Mouse (Mus musculus): Measurements from ENCODE around the gene Olfr521. TPM values are rescaled to one million over a fixed set of nuclear protein-coding genes. Genes with fewer than 3 reads are reported as not detected.

Olfr521 gene
- polyA plus RNA-seq, 1 experiment, result not detected

DNA sequence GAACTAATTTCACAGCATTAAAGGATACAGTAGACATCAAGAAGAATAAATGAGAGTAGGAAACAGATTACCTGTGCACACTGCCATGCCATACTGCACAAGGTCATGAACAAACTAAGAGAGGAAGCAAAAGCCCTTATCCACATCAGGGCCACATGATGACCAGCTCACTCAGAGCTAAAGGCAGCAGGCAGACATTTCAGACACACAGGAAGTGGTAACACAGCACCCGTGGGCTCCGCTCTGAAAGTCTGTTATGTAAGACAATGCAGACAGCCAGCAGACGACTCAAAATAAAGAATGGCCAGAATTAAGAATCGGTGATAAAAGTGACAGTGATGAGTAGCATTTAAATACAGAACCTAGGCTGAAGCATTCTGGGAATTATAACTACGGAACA is 18.1 kb downstream of the Olfr521 start:
- Histone ChIP-seq H3K27me3 (ENCODE audit: control insufficient read depth, insufficient read depth, insufficient read length) (no peaks in the 10 kb centered on the region), H3K4me3 (ENCODE audit: insufficient read depth, poor library complexity, severe bottlenecking) (no peak overlapping the region), H3K79me3 (ENCODE audit: low read depth) (no peaks in the 10 kb centered on the region), H3K36me3 (ENCODE audit: control insufficient read depth, insufficient read depth) (no peaks in the 10 kb centered on the region), H3ac (ENCODE audit: control insufficient read depth, insufficient read length, low read depth) (no peak overlapping the region), H3K79me2 (ENCODE audit: control insufficient read depth, insufficient read depth) (no peaks in the 10 kb centered on the region)
- TF ChIP-seq MYOD1 (IDR thresholded peaks at IDR 0.05; ENCODE audit: control insufficient read depth, insufficient read length, low read depth), result no peak
- TF ChIP-seq FOSL1 (IDR thresholded peaks at IDR 0.05; ENCODE audit: insufficient read depth, low read length, poor library complexity, severe bottlenecking), result no peak
- TF ChIP-seq CTCF (IDR thresholded peaks at IDR 0.05; ENCODE audit: control insufficient read depth, insufficient read depth, insufficient read length), result no peak
- no peak for TF ChIP-seq MYOG (IDR thresholded peaks at IDR 0.05; ENCODE audit: control insufficient read depth, extremely low read depth, insufficient read length)
- no peak for TF ChIP-seq CEBPB (IDR thresholded peaks at IDR 0.05; ENCODE audit: low read depth)
- no peak for TF ChIP-seq MAX (IDR thresholded peaks at IDR 0.05)
- TF ChIP-seq USF1 (IDR thresholded peaks at IDR 0.05; ENCODE audit: low read depth), result no peak

DNA sequence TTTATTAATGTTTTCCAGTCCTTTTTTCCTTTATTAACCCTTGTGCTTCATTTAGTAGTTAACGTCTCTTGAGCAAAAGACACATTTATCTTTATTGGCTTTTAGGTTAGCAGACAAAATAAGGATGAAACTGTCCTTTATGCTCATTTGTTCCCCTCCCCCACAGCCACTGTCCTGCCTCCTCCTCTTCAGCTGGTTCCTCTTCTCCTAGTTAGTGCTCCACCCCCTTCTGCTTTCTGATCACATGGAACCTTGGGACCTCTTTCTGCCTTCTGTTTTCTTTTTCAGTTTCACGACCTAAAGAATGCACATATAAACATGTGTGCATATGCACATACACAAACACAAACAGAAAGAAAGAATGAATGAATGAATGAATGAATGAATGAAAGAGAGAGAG is 18.6 kb downstream of the Olfr521 start:
- no peaks in the 10 kb centered on the region for H3K27me3 ChIP-seq (ENCODE audit: control insufficient read depth, insufficient read depth, insufficient read length)
- H3ac ChIP-seq (ENCODE audit: control insufficient read depth, insufficient read length, low read depth), result no peak overlapping the region
- no peaks in the 10 kb centered on the region for H3K79me3 ChIP-seq (ENCODE audit: low read depth)
- TF ChIP-seq MYOG (IDR thresholded peaks at IDR 0.05; ENCODE audit: control insufficient read depth, extremely low read depth, insufficient read length) (no peak), USF1 (IDR thresholded peaks at IDR 0.05; ENCODE audit: low read depth) (no peak), CEBPB (IDR thresholded peaks at IDR 0.05; ENCODE audit: low read depth) (no peak), CTCF (IDR thresholded peaks at IDR 0.05; ENCODE audit: control insufficient read depth, insufficient read depth, insufficient read length) (no peak), MYOD1 (IDR thresholded peaks at IDR 0.05; ENCODE audit: control insufficient read depth, insufficient read length, low read depth) (no peak), FOSL1 (IDR thresholded peaks at IDR 0.05; ENCODE audit: insufficient read depth, low read length, poor library complexity, severe bottlenecking) (no peak), MAX (IDR thresholded peaks at IDR 0.05) (no peak)
- no peaks in the 10 kb centered on the region for H3K79me2 ChIP-seq (ENCODE audit: control insufficient read depth, insufficient read depth)
- H3K4me3 ChIP-seq (ENCODE audit: insufficient read depth, poor library complexity, severe bottlenecking), result no peak overlapping the region
- no peaks in the 10 kb centered on the region for H3K36me3 ChIP-seq (ENCODE audit: control insufficient read depth, insufficient read depth)

DNA sequence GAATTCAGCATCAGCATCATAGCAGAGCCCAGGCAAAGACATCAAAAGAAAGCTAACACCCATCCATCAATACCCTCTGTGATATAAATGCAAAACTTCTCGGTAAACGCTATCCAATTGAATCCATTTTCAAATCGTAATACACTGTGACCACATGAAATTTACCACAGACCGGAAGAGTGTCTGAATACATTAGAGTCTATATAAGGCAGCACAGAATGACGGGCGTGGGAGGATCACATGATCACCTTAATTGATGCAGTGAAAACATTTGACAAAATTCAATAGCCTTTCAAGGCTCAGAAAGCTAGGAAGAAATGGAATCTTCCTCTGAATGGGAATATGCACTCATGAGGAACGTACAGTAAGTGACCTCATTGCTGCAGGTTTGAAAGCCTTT is 20.1 kb downstream of the Olfr521 start:
- Histone ChIP-seq H3K36me3 (ENCODE audit: control insufficient read depth, insufficient read depth) (no peaks in the 10 kb centered on the region), H3K79me3 (ENCODE audit: low read depth) (no peaks in the 10 kb centered on the region), H3K79me2 (ENCODE audit: control insufficient read depth, insufficient read depth) (no peaks in the 10 kb centered on the region), H3K27me3 (ENCODE audit: control insufficient read depth, insufficient read depth, insufficient read length) (no peaks in the 10 kb centered on the region), H3K4me3 (ENCODE audit: insufficient read depth, poor library complexity, severe bottlenecking) (no peak overlapping the region), H3ac (ENCODE audit: control insufficient read depth, insufficient read length, low read depth) (no peak overlapping the region)
- TF ChIP-seq MYOG (IDR thresholded peaks at IDR 0.05; ENCODE audit: control insufficient read depth, extremely low read depth, insufficient read length) (no peak), FOSL1 (IDR thresholded peaks at IDR 0.05; ENCODE audit: insufficient read depth, low read length, poor library complexity, severe bottlenecking) (no peak), MYOD1 (IDR thresholded peaks at IDR 0.05; ENCODE audit: control insufficient read depth, insufficient read length, low read depth) (no peak), USF1 (IDR thresholded peaks at IDR 0.05; ENCODE audit: low read depth) (no peak), CTCF (IDR thresholded peaks at IDR 0.05; ENCODE audit: control insufficient read depth, insufficient read depth, insufficient read length) (no peak), MAX (IDR thresholded peaks at IDR 0.05) (no peak), CEBPB (IDR thresholded peaks at IDR 0.05; ENCODE audit: low read depth) (no peak)

DNA sequence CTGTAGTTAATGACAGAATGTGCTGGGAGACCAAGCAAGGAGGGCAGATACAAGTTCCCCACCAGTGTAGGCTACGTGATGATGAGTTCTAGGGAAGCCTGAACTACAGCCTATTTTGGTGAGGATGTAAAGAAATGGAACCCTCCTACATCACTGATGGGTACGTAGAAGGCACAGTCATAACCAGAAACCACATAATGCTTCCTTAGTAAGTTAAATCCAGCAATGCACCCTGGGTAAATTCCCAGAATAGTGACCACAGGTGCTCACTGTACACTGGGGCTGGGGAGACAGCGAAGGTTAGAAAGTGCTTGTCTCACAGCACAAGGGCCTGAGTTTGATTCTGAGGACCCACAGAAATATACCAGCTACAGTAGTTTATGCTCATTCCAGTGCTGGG is 22.2 kb downstream of the Olfr521 start:
- Histone ChIP-seq H3K79me3 (ENCODE audit: low read depth) (no peaks in the 10 kb centered on the region), H3K27me3 (ENCODE audit: control insufficient read depth, insufficient read depth, insufficient read length) (peaks cover 5% of the 10 kb centered on the region), H3K79me2 (ENCODE audit: control insufficient read depth, insufficient read depth) (no peaks in the 10 kb centered on the region), H3K36me3 (ENCODE audit: control insufficient read depth, insufficient read depth) (no peaks in the 10 kb centered on the region), H3ac (ENCODE audit: control insufficient read depth, insufficient read length, low read depth) (no peak overlapping the region), H3K4me3 (ENCODE audit: insufficient read depth, poor library complexity, severe bottlenecking) (no peak overlapping the region)
- no peak for TF ChIP-seq MYOG (IDR thresholded peaks at IDR 0.05; ENCODE audit: control insufficient read depth, extremely low read depth, insufficient read length)
- no peak for TF ChIP-seq MAX (IDR thresholded peaks at IDR 0.05)
- TF ChIP-seq USF1 (IDR thresholded peaks at IDR 0.05; ENCODE audit: low read depth), result no peak
- TF ChIP-seq MYOD1 (IDR thresholded peaks at IDR 0.05; ENCODE audit: control insufficient read depth, insufficient read length, low read depth), result no peak
- no peak for TF ChIP-seq FOSL1 (IDR thresholded peaks at IDR 0.05; ENCODE audit: insufficient read depth, low read length, poor library complexity, severe bottlenecking)
- no peak for TF ChIP-seq CEBPB (IDR thresholded peaks at IDR 0.05; ENCODE audit: low read depth)
- no peak for TF ChIP-seq CTCF (IDR thresholded peaks at IDR 0.05; ENCODE audit: control insufficient read depth, insufficient read depth, insufficient read length)

DNA sequence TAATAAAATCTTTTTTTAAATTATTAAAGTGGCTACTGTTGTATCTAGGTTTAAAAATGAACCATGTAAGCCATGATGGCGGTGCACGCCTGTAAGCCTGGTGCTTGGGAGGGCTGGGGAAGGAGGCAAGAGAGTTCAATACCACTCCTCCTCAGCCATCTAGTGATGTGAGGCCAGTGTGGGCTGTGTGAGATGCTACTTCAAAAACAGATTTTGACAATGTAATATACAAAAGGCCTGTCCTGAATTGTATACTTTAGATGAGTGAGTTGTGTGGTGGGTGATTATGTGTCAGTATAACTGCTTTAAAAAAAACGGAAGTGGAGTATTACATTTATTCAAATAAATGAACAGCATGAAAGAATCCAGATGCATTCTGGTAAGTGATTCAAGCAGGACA is 23.5 kb downstream of the Olfr521 start:
- TF ChIP-seq MYOD1 (IDR thresholded peaks at IDR 0.05; ENCODE audit: control insufficient read depth, insufficient read length, low read depth) (no peak), USF1 (IDR thresholded peaks at IDR 0.05; ENCODE audit: low read depth) (no peak), MYOG (IDR thresholded peaks at IDR 0.05; ENCODE audit: control insufficient read depth, extremely low read depth, insufficient read length) (no peak), CEBPB (IDR thresholded peaks at IDR 0.05; ENCODE audit: low read depth) (no peak), MAX (IDR thresholded peaks at IDR 0.05) (no peak), CTCF (IDR thresholded peaks at IDR 0.05; ENCODE audit: control insufficient read depth, insufficient read depth, insufficient read length) (no peak), FOSL1 (IDR thresholded peaks at IDR 0.05; ENCODE audit: insufficient read depth, low read length, poor library complexity, severe bottlenecking) (no peak)
- Histone ChIP-seq H3K79me3 (ENCODE audit: low read depth) (no peaks in the 10 kb centered on the region), H3ac (ENCODE audit: control insufficient read depth, insufficient read length, low read depth) (no peak overlapping the region), H3K27me3 (ENCODE audit: control insufficient read depth, insufficient read depth, insufficient read length) (peaks cover 14% of the 10 kb centered on the region), H3K36me3 (ENCODE audit: control insufficient read depth, insufficient read depth) (no peaks in the 10 kb centered on the region), H3K4me3 (ENCODE audit: insufficient read depth, poor library complexity, severe bottlenecking) (no peak overlapping the region), H3K79me2 (ENCODE audit: control insufficient read depth, insufficient read depth) (no peaks in the 10 kb centered on the region)

DNA sequence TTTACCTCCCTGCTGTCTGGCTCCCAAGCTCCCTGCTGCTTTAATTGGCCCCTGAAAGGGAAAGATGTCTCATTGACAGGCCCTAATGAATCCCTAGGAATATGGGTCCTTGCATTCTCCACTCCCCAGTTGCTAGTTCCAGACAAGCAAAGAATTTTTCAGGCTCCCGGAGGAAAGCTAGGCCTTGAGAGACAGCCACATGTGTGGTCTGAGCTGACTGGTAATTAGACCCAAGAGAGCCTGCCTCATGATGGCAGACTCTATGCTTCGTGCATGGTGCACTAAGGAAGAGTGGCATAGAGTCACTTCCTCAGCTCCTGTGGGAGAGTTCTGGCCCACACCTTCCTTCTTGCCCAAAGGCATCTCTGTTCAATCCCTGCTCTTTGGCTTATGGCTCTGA is 24.6 kb downstream of the Olfr521 start:
- Histone ChIP-seq H3K79me2 (ENCODE audit: control insufficient read depth, insufficient read depth) (no peaks in the 10 kb centered on the region), H3K4me3 (ENCODE audit: insufficient read depth, poor library complexity, severe bottlenecking) (no peak overlapping the region), H3K79me3 (ENCODE audit: low read depth) (no peaks in the 10 kb centered on the region), H3ac (ENCODE audit: control insufficient read depth, insufficient read length, low read depth) (no peak overlapping the region), H3K27me3 (ENCODE audit: control insufficient read depth, insufficient read depth, insufficient read length) (peaks cover 14% of the 10 kb centered on the region), H3K36me3 (ENCODE audit: control insufficient read depth, insufficient read depth) (no peaks in the 10 kb centered on the region)
- TF ChIP-seq USF1 (IDR thresholded peaks at IDR 0.05; ENCODE audit: low read depth), result no peak
- TF ChIP-seq MAX (IDR thresholded peaks at IDR 0.05), result no peak
- TF ChIP-seq MYOD1 (IDR thresholded peaks at IDR 0.05; ENCODE audit: control insufficient read depth, insufficient read length, low read depth), result no peak
- TF ChIP-seq MYOG (IDR thresholded peaks at IDR 0.05; ENCODE audit: control insufficient read depth, extremely low read depth, insufficient read length), result no peak
- no peak for TF ChIP-seq CTCF (IDR thresholded peaks at IDR 0.05; ENCODE audit: control insufficient read depth, insufficient read depth, insufficient read length)
- TF ChIP-seq CEBPB (IDR thresholded peaks at IDR 0.05; ENCODE audit: low read depth), result no peak
- no peak for TF ChIP-seq FOSL1 (IDR thresholded peaks at IDR 0.05; ENCODE audit: insufficient read depth, low read length, poor library complexity, severe bottlenecking)
